Mouse (Mus musculus): ENCODE data around the gene Racgap1. TPM values are rescaled to one million over a fixed set of nuclear protein-coding genes. Genes with fewer than 3 reads are reported as not detected.

Racgap1 gene
- total RNA-seq, 4 experiments from 2014 or later = 4.0 to 6.1 (median 4.8) TPM

DNA sequence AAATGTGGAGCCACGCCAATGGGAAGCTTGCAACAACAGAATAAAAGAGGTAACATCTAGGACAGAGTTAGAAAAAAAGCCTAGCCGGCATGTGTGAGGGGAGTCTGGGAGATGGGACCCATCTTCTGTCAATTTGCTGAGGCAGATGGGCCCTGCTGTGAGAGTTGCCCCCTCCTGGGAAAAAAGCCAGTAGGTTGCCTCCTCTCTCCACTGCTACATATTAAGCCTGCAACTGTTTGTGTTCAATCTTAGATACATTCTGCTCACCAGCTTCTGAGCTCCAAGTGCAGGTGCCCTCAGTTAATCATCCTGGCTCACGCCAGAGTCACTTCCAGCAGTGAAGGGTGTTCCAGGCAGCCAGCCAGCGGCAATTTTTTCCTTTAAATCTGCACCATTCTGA lies 31.6 kb downstream of the Racgap1 start:
- peak; percentile 31 to 41 for DNase-seq (ENCODE audit: low spot score in 2 of 2)

DNA sequence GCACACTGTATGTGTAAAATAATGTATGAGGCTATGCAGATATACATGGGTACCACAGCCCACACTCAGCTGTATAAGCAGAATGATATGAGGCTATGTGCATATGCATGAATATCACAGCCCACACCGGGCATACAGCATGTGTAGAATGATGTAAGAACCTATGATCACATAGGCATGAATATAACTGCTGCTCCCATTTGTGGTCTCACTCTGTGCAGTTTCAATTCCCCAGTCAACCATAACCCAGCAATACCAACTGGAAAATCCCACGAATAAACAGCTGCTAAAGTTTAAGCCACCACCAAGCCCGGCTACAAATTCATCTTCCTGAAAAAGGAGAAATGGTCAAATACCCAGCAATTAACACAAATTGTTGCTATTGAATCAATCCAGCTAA lies 32.9 kb downstream of the Racgap1 start:
- no peak for DNase-seq (ENCODE audit: low spot score in 2 of 2)

GRCm38 (mm10) chr15:99615246-99615645 lies 36.2 kb downstream of the Racgap1 start:
- DNase-seq (ENCODE audit: low spot score in 2 of 2) = no peak

DNA sequence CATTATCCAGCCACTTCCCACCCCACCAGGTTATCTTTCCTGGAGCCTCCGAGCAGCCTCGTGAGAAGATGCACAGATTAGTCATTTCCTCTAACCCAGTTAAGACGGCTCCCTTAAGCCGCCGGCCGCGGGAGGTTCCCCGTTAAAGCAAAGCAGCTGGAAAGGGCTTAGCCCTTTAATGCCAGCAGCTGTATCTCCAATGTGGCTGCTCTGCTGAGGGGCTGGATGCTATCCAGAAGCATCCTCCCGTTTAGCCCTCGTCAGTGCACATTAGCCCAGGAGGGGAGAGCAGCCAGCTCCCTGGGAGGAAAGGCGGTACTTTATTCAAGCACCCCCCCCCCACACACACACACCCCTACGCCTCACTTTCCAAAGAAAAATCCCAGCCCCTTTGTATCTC lies 36.7 kb downstream of the Racgap1 start:
- no peak for DNase-seq (ENCODE audit: low spot score in 2 of 2)

- DNase-seq (ENCODE audit: low spot score in 2 of 2) = no peak
These were observed 37.2 kb downstream of the Racgap1 start for GRCm38 (mm10) chr15:99614273-99614672.

DNA sequence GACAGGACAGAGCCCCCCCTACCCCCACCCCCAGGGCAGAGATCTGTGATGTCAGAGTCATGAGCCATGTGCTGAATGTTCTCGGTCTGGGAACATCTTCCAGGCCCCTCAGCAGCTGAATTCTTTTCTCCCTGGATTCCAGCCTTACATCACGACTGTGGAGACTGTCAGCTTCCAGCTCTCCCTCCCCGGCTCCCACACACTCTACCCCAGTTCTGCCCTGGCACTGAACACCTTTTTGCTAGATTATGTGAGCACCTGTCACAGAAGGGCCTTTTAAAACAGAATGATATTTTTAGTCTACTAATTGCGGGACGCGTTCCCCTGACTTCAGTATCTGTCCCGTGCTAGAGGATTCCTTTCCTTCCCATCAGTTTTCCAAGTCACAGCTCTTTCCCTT lies 39.9 kb downstream of the Racgap1 start:
- no peak for DNase-seq (ENCODE audit: low spot score in 2 of 2)

GRCm38 (mm10) chr15:99608382-99609125 lies 42.9 kb downstream of the Racgap1 start:
- DNase-seq (ENCODE audit: low spot score in 2 of 2) = no peak

- DNase-seq (ENCODE audit: low spot score in 2 of 2) = peak; percentile 35 to 43
These were observed 43.9 kb downstream of the Racgap1 start for GRCm38 (mm10) chr15:99607388-99608113.

DNA sequence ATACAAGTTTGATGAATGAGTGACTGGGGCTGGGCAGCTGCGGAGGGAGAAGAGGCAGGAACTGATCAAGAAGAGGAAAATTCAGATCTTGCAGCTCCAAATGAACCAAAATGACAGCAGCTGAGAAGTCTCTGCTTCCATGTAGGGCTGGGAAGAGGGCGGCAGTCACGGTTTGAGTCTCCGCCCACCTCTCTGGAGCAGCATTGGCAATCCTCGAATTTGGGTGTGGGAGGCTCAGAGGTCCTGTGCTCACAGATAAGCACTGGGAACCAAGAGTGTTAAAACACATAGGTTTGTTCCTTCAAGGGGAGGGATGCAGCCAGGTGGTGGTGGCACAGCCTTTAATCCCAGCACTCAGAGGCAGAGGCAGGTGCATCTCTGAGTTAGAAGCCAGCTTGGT lies 44.9 kb downstream of the Racgap1 start:
- no peak for DNase-seq (ENCODE audit: low spot score in 2 of 2)

GRCm38 (mm10) chr15:99605595-99605994 lies 45.9 kb downstream of the Racgap1 start:
- no peak for DNase-seq (ENCODE audit: low spot score in 2 of 2)

DNA sequence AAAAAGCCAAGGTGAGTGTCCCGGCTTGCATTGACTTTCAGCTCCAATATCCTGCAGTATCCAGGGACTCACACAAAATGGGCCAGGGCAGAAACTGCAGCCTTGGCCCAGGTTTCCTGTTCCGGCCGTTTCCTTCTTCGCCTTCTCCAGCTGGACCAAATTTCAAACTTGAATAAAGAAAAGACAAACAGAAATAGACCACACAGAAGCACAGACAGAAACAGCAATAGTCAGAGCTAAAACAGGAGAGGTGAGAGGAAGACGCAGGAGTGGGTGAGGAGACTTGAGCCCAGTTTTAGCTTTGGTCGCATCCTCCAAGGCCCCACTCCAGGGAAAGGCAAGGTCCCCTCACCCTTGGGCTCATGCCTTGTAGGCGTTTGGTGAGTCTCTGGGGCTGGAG lies 48.2 kb downstream of the Racgap1 start:
- DNase-seq (ENCODE audit: low spot score in 2 of 2) = no peak

DNA sequence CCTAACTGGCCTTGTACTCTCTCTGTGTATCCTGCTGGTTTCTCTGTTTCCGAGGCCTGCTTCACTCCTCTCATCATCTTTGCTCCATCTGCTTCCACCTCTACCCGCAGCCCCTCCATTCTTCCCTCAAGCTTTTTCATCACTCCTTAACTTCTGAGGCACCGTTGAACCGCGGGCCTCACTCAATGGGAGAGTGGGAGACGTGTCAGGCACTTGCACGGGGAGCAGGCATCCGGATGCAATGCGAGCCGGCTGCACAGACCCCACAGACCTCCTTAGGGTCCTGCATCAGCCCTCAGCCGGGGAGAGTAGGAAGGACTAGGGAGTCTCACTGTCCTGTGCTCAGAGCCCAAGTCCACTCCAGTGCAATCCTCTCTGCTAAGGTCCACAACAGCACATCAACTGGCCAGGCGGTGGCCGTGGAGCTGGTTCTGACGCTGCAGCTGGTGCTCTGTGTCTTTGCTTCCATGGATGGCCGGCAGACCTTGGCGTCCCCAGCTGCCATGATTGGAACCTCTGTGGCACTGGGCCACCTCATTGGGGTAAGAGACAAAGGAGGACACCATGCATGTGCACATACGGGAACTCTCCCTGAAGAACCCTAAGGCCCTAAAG lies 49.1 kb downstream of the Racgap1 start:
- DNase-seq (ENCODE audit: low spot score in 2 of 2) = no peak

- DNase-seq (ENCODE audit: low spot score in 2 of 2) = no peak
These were observed 49.7 kb downstream of the Racgap1 start for GRCm38 (mm10) chr15:99601823-99602120.

GRCm38 (mm10) chr15:99600986-99601822 lies 50.3 kb downstream of the Racgap1 start, which contains the start of gene Aqp6:
Aqp6 (plus strand) TSS chr15:99601400.
- no peak for DNase-seq (ENCODE audit: low spot score in 2 of 2)

- DNase-seq (ENCODE audit: low spot score in 2 of 2) = no peak
These were observed 52.0 kb downstream of the Racgap1 start for GRCm38 (mm10) chr15:99599245-99600070.

DNA sequence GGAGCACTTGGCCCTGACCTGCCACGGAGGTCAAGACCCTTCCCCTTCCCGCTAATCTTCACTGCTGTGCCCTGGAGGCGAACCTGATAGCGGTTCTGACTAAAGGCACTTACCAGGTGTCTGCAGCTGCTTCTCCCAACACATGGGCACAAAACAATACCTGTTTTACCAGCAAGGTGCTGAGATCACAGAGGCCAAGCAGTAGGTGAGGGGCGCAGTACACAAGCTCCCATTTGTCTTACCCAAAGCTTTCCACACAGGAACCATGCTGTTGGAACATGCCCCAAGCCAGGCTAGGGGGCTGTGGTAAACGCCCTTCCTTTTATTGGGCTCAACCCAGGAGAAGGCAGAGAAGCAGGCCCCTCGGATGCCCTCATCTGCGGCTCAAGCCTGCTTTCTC lies 53.9 kb downstream of the Racgap1 start:
- DNase-seq (ENCODE audit: low spot score in 2 of 2) = no peak

DNA sequence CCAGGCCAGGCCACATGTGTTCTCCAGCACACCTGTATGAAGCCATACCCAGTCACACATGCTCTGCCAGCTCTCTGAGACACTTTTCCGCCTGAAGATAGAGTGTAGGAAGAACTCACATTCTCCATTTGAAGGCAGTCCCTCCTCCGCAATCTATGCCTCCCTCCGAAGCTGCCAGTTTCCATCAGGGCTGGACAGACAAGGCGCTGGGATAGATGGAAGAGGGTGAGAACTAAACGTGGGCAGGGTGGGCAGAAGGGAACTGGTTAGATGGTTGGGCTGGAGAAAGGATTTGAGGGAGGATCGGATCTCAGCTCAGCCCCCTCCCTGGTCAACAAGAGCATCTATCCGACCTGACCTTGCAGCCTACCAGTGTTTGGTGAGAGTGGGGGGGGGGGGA lies 54.6 kb downstream of the Racgap1 start:
- DNase-seq (ENCODE audit: low spot score in 2 of 2) = no peak

- DNase-seq (ENCODE audit: low spot score in 2 of 2) = peak; percentile 83 to 90
These were observed 55.3 kb downstream of the Racgap1 start for GRCm38 (mm10) chr15:99596056-99596687.

- DNase-seq (ENCODE audit: low spot score in 2 of 2) = no peak
These were observed 56.5 kb downstream of the Racgap1 start for GRCm38 (mm10) chr15:99594951-99595350.

- DNase-seq (ENCODE audit: low spot score in 2 of 2) = no peak
These were observed 58.6 kb downstream of the Racgap1 start for GRCm38 (mm10) chr15:99592877-99593276.
